Mouse (Mus musculus) CH12.LX (cell line): ENCODE measurements around the gene Acad11. TPM values are rescaled to one million over a fixed set of nuclear protein-coding genes. Genes with fewer than 3 reads are reported as not detected.

Source experiments
- DNase-seq: peaks from one replicate; pipeline ENCODE4 v3.0.0-alpha.2; 2013; ENCODE audit errors: extremely low read depth
- H3K27ac ChIP-seq: 2 replicates; pipeline ENCODE4 v1.5.1; 2012; ENCODE audit warnings: low read depth, mild to moderate bottlenecking, control low read depth, moderate library complexity; ENCODE audit not compliant: insufficient read depth
- H3K27me3 ChIP-seq: replicated peaks from 2 replicates; pipeline ENCODE3; 2012; ENCODE audit warnings: inconsistent platforms
- H3K36me3 ChIP-seq, 2 experiments: replicated peaks in 1 of 2; 2 replicates each; pipeline versions ENCODE3 to v1.6.1; 2012; ENCODE audit warnings: inconsistent platforms in 1 of 2, low read length in 1 of 2, mild to moderate bottlenecking in 1 of 2, mixed read lengths in 1 of 2, moderate library complexity in 1 of 2; ENCODE audit not compliant: control insufficient read depth in 1 of 2, insufficient read depth in 1 of 2
- H3K4me1 ChIP-seq, 2 experiments: 2 replicates each; pipeline ENCODE4 v1.6.1; 2012; ENCODE audit warnings: inconsistent platforms in 1 of 2, moderate library complexity in 1 of 2; ENCODE audit not compliant: insufficient read depth in 2 of 2, control insufficient read depth in 1 of 2
- H3K4me2 ChIP-seq: 2 replicates; pipeline ENCODE4 v1.6.1; 2012; ENCODE audit warnings: low read depth, mild to moderate bottlenecking, control low read depth; ENCODE audit not compliant: poor library complexity, insufficient read depth, severe bottlenecking
- H3K4me3 ChIP-seq, 3 experiments: fragments of 150-350 bp in 1 of 3; sonication (generic) in 1 of 3; replicated peaks in 1 of 3; 2 replicates each; pipeline versions ENCODE3 to v1.5.1; 2011 to 2012; ENCODE audit warnings: low read depth in 2 of 3, low read length in 2 of 3, mild to moderate bottlenecking in 2 of 3, moderate library complexity in 2 of 3, control low read depth in 1 of 3, improper control_type of control experiment in 1 of 3, inconsistent platforms in 1 of 3, mixed read lengths in 1 of 3; ENCODE audit not compliant: poor library complexity in 1 of 3
- H3K79me2 ChIP-seq: replicated peaks from 2 replicates; pipeline ENCODE4 v1.6.1; 2012; ENCODE audit warnings: mild to moderate bottlenecking, moderate library complexity; ENCODE audit not compliant: control insufficient read depth, poor library complexity, insufficient read depth, severe bottlenecking; ENCODE audit errors: extremely low read depth
- H3K9ac ChIP-seq: 2 replicates; pipeline ENCODE4 v1.6.1; 2012; ENCODE audit warnings: low read depth, mild to moderate bottlenecking, control low read depth, moderate library complexity; ENCODE audit not compliant: insufficient read depth
- H3K9me3 ChIP-seq: replicated peaks from 2 replicates; pipeline ENCODE3; 2012; ENCODE audit warnings: low read length, inconsistent platforms, mixed read lengths
- CHD1 ChIP-seq: IDR thresholded peaks from 2 replicates; pipeline ENCODE4 v1.6.1; 2012; ENCODE audit warnings: low read depth, low read length, improper control_type of control experiment, inconsistent platforms
- CHD2 ChIP-seq: IDR thresholded peaks from 2 replicates; pipeline ENCODE4 v1.6.1; 2011; ENCODE audit warnings: low read length, improper control_type of control experiment
- CTCF ChIP-seq, 2 experiments: IDR thresholded peaks in 1 of 2; conservative IDR thresholded peaks in 1 of 2; 2 replicates each; pipeline ENCODE4 v1.5.1; 2011 to 2012; ENCODE audit warnings: low read depth in 2 of 2, low read length in 2 of 2, improper control_type of control experiment in 1 of 2, inconsistent platforms in 1 of 2, mild to moderate bottlenecking in 1 of 2, moderate library complexity in 1 of 2
- ELF1 ChIP-seq: IDR thresholded peaks from 2 replicates; pipeline ENCODE4 v1.6.1; 2014; ENCODE audit warnings: low read depth, mild to moderate bottlenecking, inconsistent platforms, low read length, improper control_type of control experiment
- EP300 ChIP-seq: IDR thresholded peaks from 2 replicates; pipeline ENCODE4 v1.6.1; 2011; ENCODE audit warnings: low read length, improper control_type of control experiment
- GABPA ChIP-seq: IDR thresholded peaks from 2 replicates; pipeline ENCODE4 v1.6.1; 2012; ENCODE audit warnings: low read depth, low read length, improper control_type of control experiment, inconsistent platforms; ENCODE audit not compliant: insufficient replicate concordance
- HCFC1 ChIP-seq: IDR thresholded peaks from 2 replicates; pipeline ENCODE4 v1.6.1; 2012; ENCODE audit warnings: low read depth, mild to moderate bottlenecking, inconsistent platforms, low read length, improper control_type of control experiment
- JUND ChIP-seq: conservative IDR thresholded peaks from 2 replicates; pipeline ENCODE4 v1.6.1; 2011; ENCODE audit warnings: low read depth, low read length, improper control_type of control experiment
- KAT2A ChIP-seq: IDR thresholded peaks from 2 replicates; pipeline ENCODE4 v1.6.1; 2012; ENCODE audit warnings: low read length, improper control_type of control experiment, inconsistent platforms; ENCODE audit not compliant: insufficient replicate concordance
- MAX ChIP-seq: IDR thresholded peaks from 2 replicates; pipeline ENCODE4 v1.6.1; 2011; ENCODE audit warnings: low read length, improper control_type of control experiment
- MEF2A ChIP-seq: IDR thresholded peaks from 2 replicates; pipeline ENCODE4 v1.6.1; 2014; ENCODE audit warnings: low read depth, mild to moderate bottlenecking, inconsistent platforms, low read length, improper control_type of control experiment, borderline replicate concordance
- MXI1 ChIP-seq: IDR thresholded peaks from 2 replicates; pipeline ENCODE4 v1.6.1; 2011; ENCODE audit warnings: mild to moderate bottlenecking, low read depth, low read length, improper control_type of control experiment
- MYC ChIP-seq: IDR thresholded peaks from 2 replicates; pipeline ENCODE4 v1.6.1; 2011; ENCODE audit warnings: low read depth, mild to moderate bottlenecking, improper control_type of control experiment, low read length
- NELFE ChIP-seq: IDR thresholded peaks from 2 replicates; pipeline ENCODE4 v1.6.1; 2011; ENCODE audit warnings: low read depth, low read length, improper control_type of control experiment
- PAX5 ChIP-seq: IDR thresholded peaks from 2 replicates; pipeline ENCODE4 v1.6.1; 2012; ENCODE audit warnings: low read length, inconsistent platforms, mixed read lengths
- POLR2A ChIP-seq: IDR thresholded peaks from 2 replicates; pipeline ENCODE4 v1.6.1; 2011; ENCODE audit warnings: low read depth, mild to moderate bottlenecking, improper control_type of control experiment, low read length
- POLR2AphosphoS2 ChIP-seq: IDR thresholded peaks from 2 replicates; pipeline ENCODE4 v1.6.1; 2011; ENCODE audit warnings: low read depth, low read length, improper control_type of control experiment
- RAD21 ChIP-seq: IDR thresholded peaks from 2 replicates; pipeline ENCODE4 v1.6.1; 2011; ENCODE audit warnings: low read depth, mild to moderate bottlenecking, low read length, improper control_type of control experiment, moderate library complexity
- RCOR1 ChIP-seq: conservative IDR thresholded peaks from 2 replicates; pipeline ENCODE4 v1.6.1; 2012; ENCODE audit warnings: low read depth, mild to moderate bottlenecking, inconsistent platforms, low read length, improper control_type of control experiment
- SIN3A ChIP-seq: IDR thresholded peaks from 2 replicates; pipeline ENCODE4 v1.6.1; 2012; ENCODE audit warnings: low read length, improper control_type of control experiment, inconsistent platforms
- TCF12 ChIP-seq: IDR thresholded peaks from 2 replicates; pipeline ENCODE4 v1.6.1; 2014; ENCODE audit warnings: low read depth, mild to moderate bottlenecking, inconsistent platforms, low read length, improper control_type of control experiment
- UBTF ChIP-seq: IDR thresholded peaks from 2 replicates; pipeline ENCODE4 v1.6.1; 2012; ENCODE audit warnings: low read depth, mild to moderate bottlenecking, inconsistent platforms, low read length, improper control_type of control experiment, moderate library complexity
- USF1 ChIP-seq: IDR thresholded peaks from 2 replicates; pipeline ENCODE4 v1.6.1; 2014; ENCODE audit warnings: low read depth, mild to moderate bottlenecking, inconsistent platforms, low read length, improper control_type of control experiment
- ZC3H11A ChIP-seq: IDR thresholded peaks from 2 replicates; pipeline ENCODE4 v1.6.1; 2012; ENCODE audit warnings: low read depth, mild to moderate bottlenecking, inconsistent platforms, low read length, improper control_type of control experiment
- ZKSCAN1 ChIP-seq: IDR thresholded peaks from 2 replicates; pipeline ENCODE4 v1.6.1; 2012; ENCODE audit warnings: low read depth, inconsistent platforms, low read length, improper control_type of control experiment, borderline replicate concordance
- ZMIZ1 ChIP-seq: IDR thresholded peaks from 2 replicates; pipeline ENCODE4 v1.6.1; 2012; ENCODE audit warnings: low read depth, mild to moderate bottlenecking, inconsistent platforms, low read length, improper control_type of control experiment
- ZNF384 ChIP-seq: IDR thresholded peaks from 2 replicates; pipeline ENCODE4 v1.6.1; 2012; ENCODE audit warnings: low read depth, low read length, improper control_type of control experiment, inconsistent platforms
- dilution Hi-C: fragments of 300-500 bp; cut with MboI; formaldehyde crosslinking; loops from 2 replicates; pipeline ENCODE4 v1.14.3; 2020; ENCODE audit warnings: low sequenced_read_pairs; ENCODE audit not compliant: extremely low pct_unique_long_range_greater_than_20kb, extremely low pct_ligation_motif_present
- in situ Hi-C: fragments of 300-500 bp; cut with MboI; formaldehyde crosslinking; loops from 3 replicates; pipeline ENCODE4 v1.14.3; 2019; ENCODE audit warnings: low sequenced_read_pairs, low pct_ligation_motif_present, low pct_unique_long_range_greater_than_20kb, mixed read lengths
- polyA plus RNA-seq: library from polyadenylated mRNA; unstranded; fragments of >175 nt; gene quantifications from 2 replicates; pipeline ENCODE4 v1.2.1, GENCODE M21; 2012; ENCODE audit warnings: low read depth; ENCODE audit not compliant: insufficient read length
- total RNA-seq, 2 experiments: library from RNA; depleted of rRNA; stranded (reverse); fragments of 300-350 nt in 1 of 2; fragments of >200 nt in 1 of 2; gene quantifications; 2 replicates each; pipeline ENCODE4 v1.2.3; 2012 to 2014

Gene Acad11
- total and polyA plus RNA-seq, 3 experiments = 8.3 to 12.1 (median 10.0) TPM

- in situ Hi-C loops (no loop called here), dilution Hi-C loops (no loop called here)
- no peaks in the 10 kb centered on the region for H3K27me3 ChIP-seq
- TF ChIP-seq CTCF (conservative IDR thresholded peaks at IDR 0.05 in 1 of 2, IDR thresholded peaks at IDR 0.05 in 1 of 2; ENCODE audit: low read depth in 2 of 2, low read length in 2 of 2) (no peak), CHD2 (no peak), KAT2A (no peak), NELFE (no peak), ZNF384 (no peak), GABPA (no peak), USF1 (no peak), POLR2A (no peak), CHD1 (no peak), HCFC1 (no peak), PAX5 (no peak), SIN3A (no peak), POLR2AphosphoS2 (no peak), RCOR1 (no peak), UBTF (no peak), RAD21 (no peak), MYC (no peak)
- DNase-seq = no peak
- no peaks in the 10 kb centered on the region for H3K79me2 ChIP-seq
- H3K9ac ChIP-seq = no peak overlapping the region
- no peaks in the 10 kb centered on the region for H3K9me3 ChIP-seq
- H3K4me1 ChIP-seq = peaks cover 0 to 5% of the 10 kb centered on the region in 2 experiments; a peak in 1 of 4 replicates
- H3K27ac ChIP-seq = no peak overlapping the region
- H3K36me3 ChIP-seq = peaks cover 64 to 98% of the 10 kb centered on the region in 2 experiments
- H3K4me2 ChIP-seq = no peak overlapping the region
- H3K4me3 ChIP-seq = no peak overlapping the region
Measured at GRCm38 (mm10) chr9:104155100-104155715, 92.0 kb downstream of the Acad11 start.

GRCm38 (mm10) chr9:104156506-104156905 is 93.3 kb downstream of the Acad11 start:
- no peak overlapping the region for H3K27ac ChIP-seq
- no peaks in the 10 kb centered on the region for H3K79me2 ChIP-seq
- H3K9ac ChIP-seq = no peak overlapping the region
- dilution Hi-C loops = no loop called here
- no peaks in the 10 kb centered on the region for H3K9me3 ChIP-seq
- H3K4me1 ChIP-seq = peaks cover 0 to 5% of the 10 kb centered on the region in 2 experiments; a peak in 1 of 4 replicates
- H3K27me3 ChIP-seq = no peaks in the 10 kb centered on the region
- no peak for TF ChIP-seq RAD21
- TF ChIP-seq CHD1 = no peak
- no peak for TF ChIP-seq ZMIZ1
- no peak for TF ChIP-seq EP300
- no peak for TF ChIP-seq ZKSCAN1
- TF ChIP-seq TCF12 = no peak
- no peak for TF ChIP-seq RCOR1
- no peak for TF ChIP-seq CTCF (conservative IDR thresholded peaks at IDR 0.05 in 1 of 2, IDR thresholded peaks at IDR 0.05 in 1 of 2; ENCODE audit: low read depth in 2 of 2, low read length in 2 of 2)
- no peak for TF ChIP-seq UBTF
- TF ChIP-seq ELF1 = no peak
- no peak for TF ChIP-seq ZC3H11A
- no peak for TF ChIP-seq PAX5
- no peak for TF ChIP-seq MAX
- no peak for TF ChIP-seq SIN3A
- no peak for TF ChIP-seq CHD2
- TF ChIP-seq GABPA = no peak
- no peak for TF ChIP-seq MYC
- TF ChIP-seq MXI1 = no peak
- TF ChIP-seq MEF2A = no peak
- no peak for TF ChIP-seq JUND
- TF ChIP-seq, all 38 proteins: peak for 0
- no peak overlapping the region for H3K4me3 ChIP-seq
- H3K36me3 ChIP-seq = peaks cover 65 to 98% of the 10 kb centered on the region in 2 experiments
- no peak for DNase-seq
- in situ Hi-C loops = no loop called here
- H3K4me2 ChIP-seq = no peak overlapping the region
